Mouse (Mus musculus) kidney, postnatal 0 days (tissue): ENCODE data around the gene Pknox2. TPM values are rescaled to one million over a fixed set of nuclear protein-coding genes. Genes with fewer than 3 reads are reported as not detected.

Experiments used
- ATAC-seq: fragments of 200-750 bp; cut with Nextera tagmentation; replicated peaks from 2 replicates; pipeline ENCODE4 v1.8.0; 2017; ENCODE audit warnings: low read depth, moderate number of reproducible peaks, moderate TSS enrichment, moderate library complexity; ENCODE audit not compliant: low FRiP score
- DNase-seq: peaks from one replicate; pipeline ENCODE4 v3.0.0-alpha.2; 2016; ENCODE audit warnings: low spot score
- H3K27ac ChIP-seq: fragments of 300-500 bp; sonication (generic); 2 replicates; pipeline ENCODE4 v1.5.1; 2014; ENCODE audit warnings: mild to moderate bottlenecking
- H3K27me3 ChIP-seq: fragments of 300-500 bp; sonication (generic); 2 replicates; pipeline ENCODE4 v1.6.1; 2014; ENCODE audit warnings: low read length, mixed read lengths; ENCODE audit not compliant: insufficient read depth
- H3K36me3 ChIP-seq: fragments of 300-500 bp; sonication (generic); 2 replicates; pipeline ENCODE4 v1.6.1; 2014; ENCODE audit warnings: low read length, mixed read lengths; ENCODE audit not compliant: insufficient read depth
- H3K4me1 ChIP-seq: fragments of 300-500 bp; sonication (generic); replicated peaks from 2 replicates; pipeline ENCODE4 v1.6.1; 2014; ENCODE audit warnings: antibody characterized with exemption, low read length, mixed read lengths; ENCODE audit not compliant: insufficient read depth
- H3K4me2 ChIP-seq: fragments of 300-500 bp; sonication (generic); 2 replicates; pipeline ENCODE4 v1.6.1; 2014; ENCODE audit warnings: mild to moderate bottlenecking, low read length, moderate library complexity, mixed read lengths
- H3K4me3 ChIP-seq: fragments of 300-500 bp; sonication (generic); replicated peaks from 2 replicates; pipeline ENCODE4 v1.5.1; 2014; ENCODE audit warnings: low read depth, low read length
- H3K9ac ChIP-seq: fragments of 300-500 bp; sonication (generic); 2 replicates; pipeline ENCODE4 v1.6.1; 2014; ENCODE audit warnings: low read depth, low read length
- H3K9me3 ChIP-seq: fragments of 300-500 bp; sonication (generic); replicated peaks from 2 replicates; pipeline ENCODE4 v1.6.1; 2016; ENCODE audit warnings: low read length, inconsistent platforms, mixed read lengths
- CTCF ChIP-seq: IDR thresholded peaks from 2 replicates; pipeline ENCODE4 v1.5.1; 2016; ENCODE audit warnings: antibody characterized with exemption, low read depth, mild to moderate bottlenecking, moderate library complexity
- WGBS: fragments of 180-500 bp; shearing (Covaris S2); extraction: QIAGEN DNeasy Blood & Tissue Kit; methylation state at CpG from one replicate; pipeline ENCODE4 v1.1.7; 2014; 5-methylcytosine and 5-hydroxymethylcytosine counted together
- polyA plus RNA-seq: library from polyadenylated mRNA; unstranded; fragments of >200 nt; fragmentation: Nextera tagmentation; extraction: Ambion mirVana; gene quantifications from 2 replicates; pipeline ENCODE4 v1.2.1, GENCODE M21; 2015

Gene Pknox2
- 6.0 and 8.2 TPM in 2 replicates for polyA plus RNA-seq

DNA sequence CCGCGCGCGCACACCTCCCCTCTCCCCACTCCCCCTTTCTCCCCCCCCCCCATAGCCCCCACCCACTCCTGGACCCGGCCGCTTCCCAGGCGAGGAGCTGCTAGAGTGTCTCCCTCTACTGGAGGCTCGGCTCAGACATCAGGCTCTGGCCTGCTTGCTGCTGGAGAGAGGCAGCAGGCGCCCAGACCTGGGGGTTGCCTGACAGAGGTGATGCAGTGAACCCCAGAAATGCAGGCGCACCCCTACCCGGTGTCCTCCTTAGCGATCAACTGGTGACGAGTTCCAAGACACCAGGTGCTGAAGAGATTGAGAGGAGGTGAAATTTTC is at the start of gene Pknox2:
Gene Pknox2, minus strand, starts transcription at position 49 of the 327 bp plus-strand sequence.
- Histone ChIP-seq H3K4me1 (0 out of 2 replicates have a peak, but pooled peaks cover 12% of the 10 kb centered on the region), H3K36me3 (no peaks in the 10 kb centered on the region), H3K9me3 (no peaks in the 10 kb centered on the region), H3K27ac (peak within 1 kb of the TSS; percentile 92), H3K4me2 (peak within 1 kb of the TSS; percentile 72), H3K4me3 (peak within 1 kb of the TSS; percentile 62), H3K27me3 (peaks cover 3% of the 10 kb centered on the region; the same call in 1 of the 2 replicates), H3K9ac (peak within 1 kb of the TSS; percentile 74)
- peak; percentile 76 for ATAC-seq
- TF ChIP-seq CTCF: peak; percentile 72
- peak; percentile 90 for DNase-seq
- WGBS: 3% methylated on average over 9 of the region's 13 CpGs

DNA sequence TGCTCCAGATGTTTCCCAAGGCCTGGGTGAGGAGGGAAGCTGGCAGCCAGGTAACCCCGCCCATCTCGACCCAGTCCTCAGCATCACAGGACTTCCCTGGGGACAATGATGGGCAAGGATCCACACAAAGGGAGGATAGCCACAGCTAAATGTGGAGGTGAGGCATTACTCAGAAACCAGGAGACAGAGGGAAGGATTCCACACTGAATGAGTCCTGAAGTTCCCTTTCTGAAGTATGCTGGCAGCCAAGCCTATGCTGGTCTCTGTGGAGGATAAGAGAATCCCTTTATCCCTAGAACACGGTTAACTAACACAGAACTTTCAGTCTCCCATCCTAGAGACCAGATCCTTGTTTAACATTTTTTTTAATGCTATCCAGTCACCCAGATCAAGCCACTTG is 40.8 kb upstream of the Pknox2 start:
- DNase-seq (no peak), ATAC-seq (no peak)
- H3K9me3 ChIP-seq: no peaks in the 10 kb centered on the region
- H3K4me2 ChIP-seq: no peak overlapping the region
- H3K4me3 ChIP-seq: no peak overlapping the region
- WGBS: 84% methylated on average over 3 of the region's 3 CpGs
- H3K27me3 ChIP-seq: no peaks in the 10 kb centered on the region
- no peaks in the 10 kb centered on the region for H3K36me3 ChIP-seq
- no peak overlapping the region for H3K27ac ChIP-seq
- H3K9ac ChIP-seq: no peak overlapping the region
- H3K4me1 ChIP-seq: no peaks in the 10 kb centered on the region
- no peak for TF ChIP-seq CTCF

DNA sequence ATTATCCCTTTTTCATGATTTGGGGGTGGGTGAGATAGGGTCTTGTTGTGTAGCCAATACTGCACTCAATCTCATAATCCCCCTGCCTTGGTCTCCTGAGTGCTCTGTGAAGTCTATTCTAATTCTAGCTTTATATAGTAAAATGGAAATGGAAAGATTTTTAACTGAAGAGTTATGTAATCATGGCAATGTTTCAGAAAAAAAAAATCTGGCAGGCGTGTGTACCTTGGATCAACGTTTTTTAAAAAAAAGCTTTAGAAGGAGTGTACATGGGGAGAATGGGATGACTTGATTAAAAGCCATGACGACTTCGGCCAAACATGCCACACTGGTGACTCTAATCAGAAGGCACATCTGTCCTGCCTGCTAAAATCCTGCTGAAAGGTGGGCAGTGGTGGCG is 40.2 kb upstream of the Pknox2 start:
- H3K36me3 ChIP-seq: no peaks in the 10 kb centered on the region
- DNase-seq: no peak
- no peak overlapping the region for H3K4me2 ChIP-seq
- no peak overlapping the region for H3K9ac ChIP-seq
- no peaks in the 10 kb centered on the region for H3K27me3 ChIP-seq
- 86% methylated on average over 5 of the region's 5 CpGs for WGBS
- H3K4me3 ChIP-seq: no peak overlapping the region
- no peaks in the 10 kb centered on the region for H3K4me1 ChIP-seq
- H3K9me3 ChIP-seq: no peaks in the 10 kb centered on the region
- TF ChIP-seq CTCF: no peak
- ATAC-seq: no peak
- H3K27ac ChIP-seq: no peak overlapping the region

DNA sequence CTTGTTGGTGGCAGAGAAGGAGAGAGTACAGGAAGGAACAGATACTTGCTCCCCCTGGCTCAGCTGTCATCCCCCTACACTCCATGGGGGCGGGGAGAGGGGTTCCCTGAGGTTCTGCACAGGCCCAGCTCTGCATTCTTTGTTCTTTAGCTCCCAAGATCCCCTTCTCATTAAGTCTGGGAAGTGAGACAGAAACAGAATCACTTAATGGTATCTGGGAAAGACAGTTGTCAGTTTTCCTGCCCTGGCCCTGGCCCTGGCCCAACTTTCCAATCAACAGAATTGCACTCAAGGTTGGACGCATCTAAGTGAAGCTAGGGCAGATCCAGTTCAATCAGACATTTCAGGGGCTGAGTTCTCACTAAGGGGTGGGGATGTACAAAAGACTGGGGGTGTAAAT is 36.0 kb upstream of the Pknox2 start:
- ATAC-seq (no peak), DNase-seq (no peak)
- H3K9ac ChIP-seq: no peak overlapping the region
- WGBS: 82% methylated on average over 2 of the region's 2 CpGs
- H3K9me3 ChIP-seq: no peaks in the 10 kb centered on the region
- no peak overlapping the region for H3K4me3 ChIP-seq
- no peak overlapping the region for H3K4me2 ChIP-seq
- TF ChIP-seq CTCF: no peak
- no peaks in the 10 kb centered on the region for H3K27me3 ChIP-seq
- no peak overlapping the region for H3K27ac ChIP-seq
- no peaks in the 10 kb centered on the region for H3K4me1 ChIP-seq
- H3K36me3 ChIP-seq: no peaks in the 10 kb centered on the region

DNA sequence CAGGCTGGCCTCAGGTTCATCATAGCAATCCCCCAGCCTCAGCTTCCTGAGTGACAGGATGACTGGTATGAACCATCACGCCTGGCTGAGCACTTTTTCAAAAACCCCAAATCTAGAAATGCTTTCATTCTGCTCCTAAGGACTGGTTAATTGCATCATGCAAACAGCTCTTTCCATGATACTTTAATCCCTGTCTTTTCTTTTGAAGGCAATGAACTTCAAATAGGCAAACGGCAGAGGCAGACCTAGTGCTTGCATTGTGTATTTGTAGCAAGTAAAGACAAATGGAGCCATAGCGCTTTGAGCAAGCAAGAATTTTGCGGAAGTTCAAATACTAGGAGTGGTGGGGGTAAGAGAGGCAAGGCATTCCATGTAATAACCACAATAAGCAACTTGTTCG is 34.4 kb upstream of the Pknox2 start:
- Histone ChIP-seq H3K4me1 (no peaks in the 10 kb centered on the region), H3K4me3 (no peak overlapping the region), H3K9ac (no peak overlapping the region), H3K9me3 (no peaks in the 10 kb centered on the region), H3K27ac (no peak overlapping the region), H3K27me3 (no peaks in the 10 kb centered on the region), H3K4me2 (no peak overlapping the region), H3K36me3 (no peaks in the 10 kb centered on the region)
- DNase-seq: no peak
- WGBS: 84% methylated on average over 5 of the region's 5 CpGs
- no peak for TF ChIP-seq CTCF
- ATAC-seq: no peak

DNA sequence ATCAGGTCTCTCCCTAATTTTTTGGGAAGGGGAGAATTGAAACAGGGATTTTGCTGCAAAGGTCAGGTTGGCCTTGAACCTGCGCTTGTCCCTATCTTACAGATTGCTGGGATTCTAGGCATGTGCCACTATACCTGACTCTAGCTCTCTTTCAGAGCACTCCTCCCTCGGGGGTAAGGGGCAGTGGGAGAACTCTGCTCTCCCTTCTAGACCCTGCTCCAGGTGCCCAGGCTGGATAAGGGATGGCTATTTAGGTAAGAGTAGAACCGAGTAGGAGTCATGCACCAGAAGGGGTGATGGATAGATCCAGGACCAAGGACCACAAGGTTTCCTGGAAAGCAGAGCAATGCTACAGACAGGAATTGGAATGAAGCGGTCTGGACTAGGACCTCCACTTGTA is 32.4 kb upstream of the Pknox2 start:
- H3K9ac ChIP-seq: no peak overlapping the region
- no peaks in the 10 kb centered on the region for H3K9me3 ChIP-seq
- H3K4me3 ChIP-seq: no peak overlapping the region
- no peaks in the 10 kb centered on the region for H3K36me3 ChIP-seq
- no peak for TF ChIP-seq CTCF
- no peak overlapping the region for H3K4me2 ChIP-seq
- H3K27me3 ChIP-seq: no peaks in the 10 kb centered on the region
- ATAC-seq (no peak), DNase-seq (no peak)
- H3K4me1 ChIP-seq: no peaks in the 10 kb centered on the region
- WGBS: 81% methylated on average over 4 of the region's 4 CpGs
- H3K27ac ChIP-seq: no peak overlapping the region

DNA sequence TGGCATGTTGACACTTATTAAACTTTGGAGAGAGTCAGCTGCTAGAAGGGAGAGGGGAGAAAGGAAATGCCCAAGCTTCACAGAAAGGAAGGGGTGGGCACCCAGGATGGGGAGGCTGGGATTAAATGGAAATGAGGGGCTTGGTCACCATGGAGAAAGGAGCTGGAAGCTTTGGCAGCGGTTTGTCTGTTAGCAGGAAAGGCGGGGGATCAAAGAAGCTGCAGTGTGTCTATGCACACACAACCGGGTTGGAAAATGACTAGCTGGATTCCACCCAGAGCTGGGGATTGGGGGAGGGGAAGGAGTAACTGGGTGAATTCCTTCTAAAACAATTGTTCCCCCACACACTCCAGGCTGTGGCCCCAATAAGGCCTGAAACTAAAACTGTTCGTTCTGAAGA is 31.7 kb upstream of the Pknox2 start:
- 47% methylated on average over 4 of the region's 4 CpGs for WGBS
- no peaks in the 10 kb centered on the region for H3K9me3 ChIP-seq
- no peak overlapping the region for H3K4me2 ChIP-seq
- ATAC-seq (no peak), DNase-seq (no peak)
- H3K27me3 ChIP-seq: no peaks in the 10 kb centered on the region
- no peaks in the 10 kb centered on the region for H3K4me1 ChIP-seq
- no peaks in the 10 kb centered on the region for H3K36me3 ChIP-seq
- no peak overlapping the region for H3K27ac ChIP-seq
- H3K9ac ChIP-seq: no peak overlapping the region
- no peak overlapping the region for H3K4me3 ChIP-seq
- TF ChIP-seq CTCF: no peak
